Mouse (Mus musculus) spleen, adult 18-20 months (tissue): ENCODE results near the gene Fxyd3.

Experiments used
- DNase-seq, 2 experiments: peaks; one replicate each; pipeline ENCODE4 v3.0.0; 2022; ENCODE audit warnings: mixed read lengths in 2 of 2

Gene Fxyd3

DNA sequence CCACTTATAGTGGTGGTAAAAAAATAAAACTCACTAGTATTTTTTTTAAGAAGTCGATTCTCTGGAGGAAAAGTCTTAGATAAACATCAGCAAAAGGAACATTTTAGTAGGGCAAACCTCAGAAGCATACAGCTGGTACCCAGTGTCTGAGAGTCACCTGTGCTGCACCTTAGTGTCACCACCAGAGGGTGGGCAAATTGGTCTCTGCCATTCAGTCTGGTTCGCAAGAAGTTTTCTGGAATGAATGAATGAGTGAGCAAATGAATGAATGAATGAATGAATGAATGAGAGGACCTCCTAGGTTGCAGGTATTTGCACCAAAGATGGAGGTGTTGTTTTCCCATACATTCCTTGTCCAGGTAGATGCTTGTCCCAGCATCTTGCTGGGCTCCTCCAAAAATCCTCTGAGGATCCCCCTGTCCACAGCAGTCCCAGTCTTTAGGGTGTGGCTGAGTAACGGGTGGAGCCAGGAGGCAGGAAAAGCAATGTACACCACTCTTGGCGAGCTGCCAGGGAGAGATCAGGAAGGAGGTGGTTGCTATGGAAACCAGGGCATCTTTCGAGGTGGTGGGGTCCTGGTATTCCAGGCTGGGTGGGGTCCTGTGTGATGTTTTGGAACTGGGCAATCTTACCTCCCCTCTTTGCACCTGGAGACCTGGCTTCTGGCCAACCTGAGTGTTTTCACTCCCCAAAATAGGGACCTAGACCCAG lies 27.2 kb downstream of the Fxyd3 start:
- no peak for DNase-seq

DNA sequence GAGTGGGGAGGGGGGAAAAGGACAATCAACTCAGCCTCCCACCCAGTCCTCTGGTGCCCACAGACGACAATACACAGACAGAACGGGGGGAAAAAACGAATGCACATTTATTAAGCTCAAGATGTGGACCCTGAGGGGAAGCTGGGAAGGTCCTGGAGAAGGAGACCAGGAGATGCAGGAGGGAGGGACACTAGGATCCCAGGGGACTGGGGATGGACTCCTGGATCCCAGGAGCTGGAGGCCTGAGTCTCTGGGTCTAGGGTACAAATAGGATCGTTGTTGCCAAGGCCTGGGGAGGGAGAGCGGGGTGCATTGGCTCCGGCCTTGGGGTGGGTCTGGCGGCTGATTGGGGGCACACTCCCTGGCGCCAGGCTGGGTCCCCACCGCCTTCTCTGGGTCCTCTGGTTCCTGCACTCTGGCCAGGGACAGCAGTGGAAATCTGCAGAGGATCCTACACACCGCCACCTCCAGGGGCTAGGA lies 34.0 kb downstream of the Fxyd3 start, which contains the start of gene Fxyd5:
Gene Fxyd5, minus strand, starts transcription at position 51 of the 480 bp plus-strand sequence.
- no peak for DNase-seq

DNA sequence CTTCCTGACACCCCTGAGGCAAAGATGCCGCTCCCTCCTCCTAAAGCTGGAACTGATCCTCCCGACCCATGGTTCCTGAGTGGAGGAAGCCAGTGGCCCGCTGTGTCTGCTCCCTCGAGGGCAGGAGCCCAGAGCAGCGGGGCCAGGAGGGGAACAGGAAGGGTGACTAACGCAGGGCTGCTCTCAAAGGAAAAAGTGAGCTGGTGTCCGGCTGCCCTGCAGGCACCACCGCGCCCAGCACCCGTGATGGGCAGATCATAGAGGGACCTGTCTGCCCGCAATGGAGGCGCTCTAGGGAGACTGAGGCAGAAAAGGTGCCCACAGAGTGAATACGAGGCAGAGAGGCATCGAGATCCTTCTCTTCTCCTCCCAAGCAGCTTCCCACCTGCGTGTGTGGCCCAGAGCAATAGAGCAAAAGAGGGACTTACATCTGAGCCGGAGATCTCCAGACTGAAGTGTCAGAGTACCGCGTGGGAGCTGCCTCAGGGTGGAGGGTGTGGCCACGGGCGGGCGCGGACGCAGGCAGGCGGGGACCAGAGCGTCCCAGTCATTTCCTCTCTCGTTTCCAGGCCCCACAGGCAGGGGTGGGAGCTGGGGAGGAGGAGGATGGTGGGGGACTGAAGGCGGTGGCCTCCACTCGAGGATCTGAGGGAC lies 34.7 kb downstream of the Fxyd3 start:
- DNase-seq, result peak; percentile 66 to 69

DNA sequence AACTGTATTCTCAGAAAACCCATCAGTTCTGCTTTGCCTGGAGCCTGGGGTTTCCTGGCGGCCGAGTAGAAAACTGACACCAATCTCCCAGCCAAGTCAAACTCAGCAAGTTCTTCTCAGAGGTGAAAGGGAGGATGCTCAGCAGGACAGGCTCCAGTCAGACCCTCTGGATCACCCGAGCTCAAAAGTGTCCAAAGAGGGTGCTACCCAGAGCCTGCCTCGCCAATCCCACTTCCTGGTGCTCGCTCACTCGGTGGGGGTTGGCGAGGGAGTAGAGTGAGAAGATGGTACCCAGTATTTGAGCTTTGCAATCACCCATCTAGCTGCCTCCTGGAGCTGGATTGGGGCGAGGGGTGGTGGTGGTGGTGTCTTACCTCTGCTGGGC lies 35.5 kb downstream of the Fxyd3 start:
- DNase-seq, result no peak

DNA sequence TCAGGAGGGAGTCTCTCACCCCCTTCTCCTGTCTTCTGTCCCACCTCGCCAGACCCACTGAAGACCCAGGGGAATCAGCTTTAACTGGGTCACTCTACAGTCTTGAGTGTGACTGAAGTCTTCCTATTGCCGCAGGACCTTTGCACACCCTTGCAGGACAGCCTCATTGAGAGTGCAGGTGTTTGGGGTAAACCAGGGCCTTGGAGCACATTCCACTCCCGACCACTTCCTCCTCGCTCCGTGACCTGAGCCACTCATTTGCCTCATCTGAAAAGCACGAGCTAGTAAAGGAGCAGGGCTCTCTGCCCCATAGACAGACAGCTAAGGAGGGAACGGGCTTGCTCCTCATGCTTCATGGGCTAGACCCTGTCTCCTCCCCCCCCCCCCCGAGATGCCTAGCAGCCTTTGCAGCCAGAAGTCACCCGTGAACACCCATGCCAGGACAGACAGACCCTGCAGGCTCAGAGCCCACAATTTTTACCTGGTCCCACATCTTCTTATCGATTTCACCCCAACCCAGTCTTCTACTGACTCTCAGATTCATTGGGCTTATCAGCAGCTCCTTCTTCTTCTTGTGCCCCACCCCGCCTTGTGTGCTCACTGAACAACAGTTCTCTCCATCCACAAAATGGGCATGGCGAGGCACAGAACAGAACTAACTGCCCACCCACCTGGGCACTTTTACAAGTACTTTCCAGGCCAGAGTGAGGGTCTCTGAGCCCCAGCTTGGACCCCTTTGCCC lies 36.1 kb downstream of the Fxyd3 start:
- no peak for DNase-seq

DNA sequence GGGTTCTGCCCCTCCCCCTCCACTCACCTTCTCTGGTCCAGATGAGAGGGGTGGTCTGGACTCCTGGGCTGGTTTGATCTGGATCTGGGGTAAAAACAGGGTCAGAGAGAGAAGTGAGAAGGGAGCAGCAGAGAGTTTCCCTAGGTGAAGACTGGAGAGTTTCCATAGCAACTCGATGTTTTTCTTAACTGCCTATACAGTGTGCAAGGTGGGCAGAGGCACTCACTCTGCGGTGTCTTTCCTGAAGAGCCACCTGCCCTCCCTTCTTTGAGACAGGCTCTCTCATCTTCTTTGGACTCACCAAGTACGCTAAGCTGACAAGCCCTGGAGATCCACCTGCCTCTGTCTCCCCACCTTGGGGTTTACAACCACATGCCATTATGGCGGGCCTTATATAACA lies 37.5 kb downstream of the Fxyd3 start:
- DNase-seq, result no peak

DNA sequence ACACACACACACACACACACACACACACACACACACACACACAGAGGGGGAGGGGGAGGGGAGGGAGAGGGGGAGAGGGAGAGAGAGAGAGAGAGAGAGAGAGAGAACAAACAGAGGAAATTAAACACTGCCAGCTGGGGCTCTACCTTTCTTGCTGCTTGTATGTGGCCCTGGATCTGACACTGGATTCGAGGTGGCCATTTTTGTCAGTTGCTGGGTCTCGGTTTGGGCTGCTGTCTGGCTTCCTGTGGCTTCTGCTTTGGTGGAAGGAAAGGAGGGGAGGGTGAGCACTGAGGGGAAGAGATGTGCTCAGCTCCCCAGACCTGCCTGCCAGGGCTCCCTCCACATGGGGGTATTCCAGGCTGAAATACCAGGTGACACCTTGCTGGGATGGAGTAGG lies 38.8 kb downstream of the Fxyd3 start:
- no peak for DNase-seq

DNA sequence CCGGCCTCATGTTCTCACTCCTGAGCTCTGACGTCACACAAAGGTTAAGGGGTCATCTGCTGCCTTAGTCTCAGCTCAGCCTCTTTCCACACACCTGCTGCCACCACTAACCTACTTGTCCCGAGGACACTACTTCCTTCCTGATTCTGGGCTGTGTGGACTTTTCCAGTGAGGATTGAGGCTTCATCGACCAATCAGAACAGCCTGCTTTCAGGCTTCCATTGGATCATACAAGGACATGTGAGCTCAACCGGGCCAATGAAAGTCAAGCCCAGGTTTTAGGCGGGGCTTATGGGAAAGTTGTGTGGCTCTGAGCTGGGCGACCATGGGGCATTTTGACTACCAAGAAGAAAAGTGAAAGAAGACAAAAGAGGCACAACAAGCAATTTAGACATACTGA lies 39.6 kb downstream of the Fxyd3 start:
- no peak for DNase-seq

DNA sequence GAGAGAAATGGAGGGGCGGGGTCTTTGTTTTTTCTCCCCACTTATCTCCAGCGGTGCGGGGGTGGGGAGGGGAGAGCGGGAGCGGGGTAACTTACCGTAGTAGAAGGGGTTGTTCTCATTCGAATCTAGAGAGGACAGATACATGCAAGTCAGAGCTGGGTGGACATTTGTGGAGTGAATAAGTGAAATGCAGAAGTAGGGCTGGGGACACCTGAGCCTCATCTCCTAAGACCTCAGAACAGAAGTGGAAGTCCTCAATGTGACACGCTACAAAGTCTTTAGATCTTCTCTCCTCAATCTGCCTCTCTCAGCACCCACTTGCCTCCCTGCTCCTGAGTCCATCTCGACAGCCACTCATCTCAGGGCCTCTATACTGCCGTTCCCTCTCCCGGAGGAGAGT lies 41.2 kb downstream of the Fxyd3 start:
- no peak for DNase-seq

DNA sequence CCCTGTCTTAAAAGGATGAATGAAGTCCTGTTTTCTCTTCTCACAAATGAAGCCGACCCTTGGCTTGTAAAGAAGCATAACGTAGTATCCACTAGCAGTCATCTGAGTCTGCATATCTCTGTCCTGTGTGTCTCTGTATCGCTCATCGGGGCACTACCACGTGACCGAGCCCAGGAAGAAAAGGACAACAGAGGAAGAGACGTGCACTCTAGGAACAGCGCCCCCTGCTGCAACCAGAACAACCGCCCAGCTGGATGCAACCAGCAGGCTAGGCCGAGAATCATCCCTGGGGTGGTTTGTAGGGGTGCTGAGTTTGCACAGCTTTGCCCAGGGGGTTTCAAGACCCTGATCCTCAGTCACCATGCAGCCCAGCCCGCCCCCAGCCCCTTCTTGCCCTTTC lies 41.7 kb downstream of the Fxyd3 start:
- DNase-seq, result peak in 1 of 2 experiments; percentile 38

DNA sequence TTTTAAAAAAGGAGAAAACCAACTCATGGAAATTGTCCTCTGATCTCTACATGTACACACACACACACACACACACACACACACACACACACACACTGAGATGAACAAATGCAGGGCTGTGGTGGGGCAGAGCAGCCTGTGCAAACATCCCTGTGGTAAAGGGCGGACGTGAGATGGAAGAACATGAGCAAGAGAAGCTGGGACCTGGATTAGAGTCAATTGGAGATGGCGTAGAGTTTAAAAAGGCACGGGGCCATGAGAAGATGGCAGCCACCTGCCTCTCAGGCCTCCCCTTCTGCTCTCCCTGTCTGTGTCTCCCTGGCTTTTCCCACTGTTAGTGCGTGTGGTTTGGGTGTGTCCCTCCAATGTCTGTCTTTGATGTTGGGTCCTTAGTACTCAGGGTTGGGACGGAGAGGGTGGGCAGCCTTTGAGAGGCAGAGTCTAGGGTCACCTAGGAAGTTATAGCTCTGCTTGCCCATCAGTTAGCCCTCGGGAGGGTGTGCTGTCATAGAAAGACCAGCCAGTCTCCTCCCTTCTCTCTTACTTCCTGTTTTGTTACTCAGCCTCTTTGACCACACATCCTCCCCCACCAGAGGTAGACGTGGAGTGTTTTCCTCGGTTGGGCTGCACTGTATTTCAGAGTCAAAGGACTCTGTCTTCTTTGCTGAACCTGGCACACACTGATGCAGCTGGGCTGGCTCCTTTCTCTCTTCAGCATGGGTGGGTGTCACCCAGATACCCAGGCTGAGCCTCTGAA lies 42.9 kb downstream of the Fxyd3 start:
- DNase-seq, result peak; percentile 52 to 57

DNA sequence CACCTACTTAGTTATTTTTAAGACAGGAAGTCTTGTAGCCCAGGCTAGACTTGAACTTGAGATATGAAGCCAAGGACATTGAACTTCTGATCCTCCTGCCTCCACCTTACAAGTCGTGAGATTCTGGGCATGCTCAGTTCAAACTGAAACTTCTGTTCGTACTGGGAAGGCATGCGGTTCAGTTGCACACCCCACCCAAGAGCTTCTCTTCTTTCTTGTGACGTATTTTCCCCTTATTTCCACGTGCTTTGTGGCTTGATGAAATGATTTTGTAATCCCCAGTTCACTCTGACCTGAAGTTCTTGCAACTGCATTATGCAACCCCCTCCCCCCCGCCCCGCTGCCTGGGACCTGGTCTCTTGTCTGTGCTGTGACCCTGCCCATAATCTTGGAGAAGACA lies 44.8 kb downstream of the Fxyd3 start:
- DNase-seq, result no peak

DNA sequence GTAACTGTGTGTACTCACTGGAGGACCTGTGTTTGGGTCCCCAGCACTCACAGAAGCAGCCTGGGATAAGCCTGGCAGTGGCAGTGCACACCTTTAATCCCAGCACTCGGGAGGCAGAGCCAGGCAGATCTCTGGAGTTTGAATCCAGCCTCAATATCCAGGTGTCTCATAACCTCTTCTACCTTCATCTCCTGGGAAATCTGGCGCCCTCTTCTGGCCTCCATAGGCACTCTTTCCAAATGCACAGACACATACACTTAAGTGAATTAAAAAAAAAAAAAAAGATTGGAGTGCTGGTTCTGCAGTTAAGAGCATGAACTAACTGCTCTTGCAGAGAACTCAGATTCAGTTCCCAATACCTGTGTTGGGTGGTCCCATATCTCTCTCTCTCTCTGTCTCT lies 45.8 kb downstream of the Fxyd3 start:
- DNase-seq, result no peak

DNA sequence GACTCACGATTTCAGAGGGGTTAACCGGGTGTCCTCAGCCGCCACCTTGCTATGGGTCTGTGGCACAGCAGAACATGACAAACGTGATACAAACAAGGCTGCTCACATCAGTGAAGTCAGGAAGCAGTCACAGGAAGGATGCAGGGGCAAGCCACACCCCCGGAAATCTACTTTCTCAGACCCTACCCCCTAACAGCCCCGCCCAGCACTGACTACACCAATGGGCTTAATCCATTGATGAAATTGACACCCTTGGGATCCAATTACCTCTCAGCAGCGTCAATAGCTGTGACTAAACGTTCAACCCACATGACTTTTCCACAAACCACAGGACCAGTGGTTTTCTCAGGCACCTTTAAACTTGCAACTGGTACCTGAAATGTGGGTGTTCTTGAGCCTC lies 47.9 kb downstream of the Fxyd3 start:
- no peak for DNase-seq
